Mouse (Mus musculus): ENCODE data around the gene Camta2. TPM values are rescaled to one million over a fixed set of nuclear protein-coding genes. Genes with fewer than 3 reads are reported as not detected.

The Camta2 gene
- polyA plus RNA-seq, 1 experiment from 2014 or later = 16.9 TPM

DNA sequence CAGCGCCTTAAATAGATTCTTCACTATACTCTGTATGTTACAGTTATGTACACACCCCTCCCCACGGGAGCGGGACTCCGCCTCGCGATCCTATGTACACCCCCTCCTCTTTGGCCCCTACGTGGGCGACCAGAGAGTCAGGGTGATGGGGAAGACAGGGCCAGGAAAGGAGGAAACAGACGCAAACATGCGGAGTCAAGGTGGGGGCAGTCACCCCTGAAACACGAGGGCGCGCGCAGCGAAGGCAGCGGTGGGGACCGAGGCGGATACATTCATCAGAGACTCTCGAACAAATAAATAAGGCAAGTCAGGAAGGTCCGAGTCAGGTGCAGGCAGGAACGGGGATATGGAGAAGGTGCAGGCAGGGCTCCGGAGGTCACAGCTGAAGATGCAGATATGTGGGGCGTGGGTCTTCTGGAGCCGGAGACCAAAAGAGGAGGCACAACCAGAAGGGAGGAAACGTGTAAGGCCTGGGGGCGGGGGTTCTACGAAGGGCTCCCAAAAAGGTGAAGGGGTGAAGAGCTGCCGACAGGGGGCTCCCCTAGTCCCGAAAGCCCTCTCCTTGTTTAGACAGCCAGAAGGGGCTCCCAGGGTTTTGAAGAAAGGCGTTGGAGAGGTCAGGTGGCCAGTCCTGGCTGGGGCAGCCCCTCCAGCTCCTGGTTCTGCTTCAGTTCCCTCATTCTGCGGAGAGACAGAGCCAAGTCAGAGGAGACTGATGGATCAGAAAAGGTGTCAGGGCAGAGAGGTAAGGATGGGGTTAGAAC lies 18.1 kb downstream of the Camta2 start:
- Histone ChIP-seq H3K4me1 (replicated peaks) (peaks cover 37% of the 10 kb centered on the region), H3K27me3 (no peaks in the 10 kb centered on the region), H3K27ac (replicated peaks) (peak overlapping the region; percentile 98), H3K4me2 (peak overlapping the region; percentile 92), H3K9ac (peak overlapping the region; percentile 91), H3K9me3 (no peaks in the 10 kb centered on the region), H3K4me3 (peak overlapping the region; percentile 66), H3K36me3 (peaks cover 40% of the 10 kb centered on the region)
- peak; percentile 48 for ATAC-seq (ENCODE audit: low read depth)
- under 1% methylated on average over 31 of the region's 31 CpGs for WGBS

DNA sequence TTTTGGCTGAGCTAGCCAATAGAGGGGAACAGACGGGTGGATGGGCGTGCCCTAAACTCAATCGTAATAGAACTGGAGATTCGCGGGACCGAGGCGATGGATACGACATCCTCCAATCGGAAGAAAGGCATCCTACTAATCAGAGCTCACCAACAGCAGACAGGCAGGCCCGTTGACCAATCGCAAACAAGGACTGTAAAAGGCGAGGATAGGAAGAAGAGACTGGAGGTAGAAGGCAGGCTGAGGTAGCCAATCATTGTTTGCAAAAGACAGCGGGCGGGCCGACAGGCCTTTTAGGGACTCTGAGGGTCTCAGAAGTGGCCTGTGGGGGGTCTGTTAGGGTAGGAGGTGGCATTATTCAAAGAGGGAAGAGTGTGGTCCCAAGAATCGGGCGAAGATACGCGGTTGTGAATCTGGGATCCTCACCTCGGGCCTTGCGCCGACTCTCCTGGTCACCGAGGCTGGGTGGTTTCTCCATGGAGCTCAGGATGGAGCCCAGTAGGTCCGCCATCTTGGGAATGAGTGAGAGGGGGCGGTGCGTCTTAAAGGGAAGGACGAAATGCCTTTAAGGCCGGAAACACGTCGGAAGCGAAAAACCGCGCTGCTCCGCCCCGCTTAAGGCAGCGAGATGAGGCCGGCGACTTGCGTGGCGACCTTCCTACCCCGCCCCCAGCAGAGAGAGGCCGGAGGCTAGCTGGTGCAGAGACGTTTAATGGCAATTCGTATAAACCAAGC lies 19.0 kb downstream of the Camta2 start, which contains the start of gene Spag7:
TSS of gene Spag7 (minus strand) at position 646 of the 735 bp plus-strand sequence.
- peak; percentile 96 for ATAC-seq (ENCODE audit: low read depth)
- under 1% methylated on average over 44 of the region's 44 CpGs for WGBS

DNA sequence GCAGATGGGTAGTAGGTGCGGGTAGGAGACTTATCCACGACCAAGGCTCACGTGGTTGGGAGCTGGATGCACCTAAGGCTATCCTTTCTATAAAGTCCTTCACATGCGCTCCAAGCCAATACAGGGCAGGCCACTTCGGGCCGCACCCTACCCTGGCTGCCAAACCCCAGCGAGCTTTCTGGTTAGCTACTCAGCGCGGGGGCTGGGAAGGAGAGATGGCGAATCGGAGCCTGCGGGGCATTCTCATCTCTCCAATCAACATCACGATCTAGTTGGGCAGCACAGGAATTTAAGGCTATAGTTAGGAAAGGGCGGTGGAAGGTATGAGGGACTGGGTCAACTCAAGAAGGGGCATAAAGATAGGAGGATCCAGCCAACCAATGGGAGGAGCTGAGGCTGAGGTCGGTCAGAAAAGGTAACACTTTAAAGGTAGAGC lies 19.6 kb downstream of the Camta2 start:
- Histone ChIP-seq H3K27ac (replicated peaks) (peak overlapping the region; percentile 90), H3K9me3 (no peaks in the 10 kb centered on the region), H3K9ac (peak overlapping the region; percentile 72), H3K4me2 (peak overlapping the region; percentile 92), H3K36me3 (peaks cover 41% of the 10 kb centered on the region), H3K27me3 (no peaks in the 10 kb centered on the region), H3K4me1 (replicated peaks) (peaks cover 37% of the 10 kb centered on the region), H3K4me3 (peak overlapping the region; percentile 66)
- under 1% methylated on average over 15 of the region's 15 CpGs for WGBS
- ATAC-seq (ENCODE audit: low read depth) = no peak; the same call in 1 of the 2 replicates

More for the DNA sequence above, 19.0 kb downstream of the Camta2 start, which contains the start of gene Spag7:
- no peaks in the 10 kb centered on the region for H3K27me3 ChIP-seq
- peaks cover 37% of the 10 kb centered on the region for H3K4me1 ChIP-seq (replicated peaks)
- no peaks in the 10 kb centered on the region for H3K9me3 ChIP-seq
- peaks cover 41% of the 10 kb centered on the region for H3K36me3 ChIP-seq
- H3K4me3 ChIP-seq = peak within 1 kb of the TSS; percentile 66
- peak within 1 kb of the TSS; percentile 91 for H3K9ac ChIP-seq
- peak within 1 kb of the TSS; percentile 98 for H3K27ac ChIP-seq (replicated peaks)
- peak within 1 kb of the TSS; percentile 92 for H3K4me2 ChIP-seq

DNA sequence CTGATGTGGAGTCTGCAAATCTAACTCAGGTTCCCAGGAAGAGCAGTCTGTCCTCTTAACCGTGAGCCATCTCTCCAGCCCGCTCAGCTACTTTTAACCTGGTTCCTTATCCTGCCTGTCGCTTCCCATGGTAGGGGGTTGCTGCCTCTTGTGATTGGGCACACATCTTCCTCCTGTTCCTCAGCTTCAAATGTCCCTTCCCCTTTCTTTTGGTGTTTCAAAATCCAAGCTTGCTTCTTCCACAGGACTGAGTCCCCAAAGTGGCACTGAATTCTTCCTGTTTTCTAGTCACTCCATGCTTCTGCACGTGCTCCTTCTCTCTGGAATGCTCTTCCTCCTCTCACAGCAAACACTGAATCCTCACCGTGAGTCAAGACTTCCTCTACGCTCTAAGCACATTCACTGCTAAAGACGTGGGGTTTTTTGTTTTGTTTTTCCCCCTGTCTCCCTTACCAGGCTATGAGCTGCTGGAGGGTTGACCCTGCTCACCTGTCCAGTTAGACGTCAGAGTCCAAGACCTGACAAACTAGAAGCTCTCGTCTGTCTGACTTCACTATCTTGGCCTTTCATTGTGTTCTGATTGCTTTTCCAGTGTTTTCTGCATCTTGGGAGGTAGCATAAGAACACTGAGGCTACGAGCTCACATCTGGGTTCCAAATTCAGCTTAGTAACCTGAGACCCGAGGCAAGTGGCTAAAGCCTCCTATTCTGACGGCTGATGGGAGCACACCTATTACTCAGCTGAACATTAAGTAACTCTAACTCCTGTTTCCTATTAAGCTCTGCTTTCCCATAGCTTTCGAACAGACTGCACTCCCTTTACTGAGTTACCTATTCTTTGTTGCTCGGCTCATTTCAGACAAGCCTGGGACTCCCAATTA lies 20.4 kb downstream of the Camta2 start:
- peak overlapping the region; percentile 90 for H3K27ac ChIP-seq (replicated peaks)
- H3K9ac ChIP-seq = peak overlapping the region; percentile 72
- H3K4me2 ChIP-seq = peak overlapping the region; percentile 92
- H3K4me1 ChIP-seq (replicated peaks) = peaks cover 37% of the 10 kb centered on the region
- peak overlapping the region; percentile 66 for H3K4me3 ChIP-seq
- H3K36me3 ChIP-seq = peaks cover 45% of the 10 kb centered on the region
- 78% methylated on average over 14 of the region's 14 CpGs for WGBS
- ATAC-seq (ENCODE audit: low read depth) = no peak
- H3K9me3 ChIP-seq = no peaks in the 10 kb centered on the region
- no peaks in the 10 kb centered on the region for H3K27me3 ChIP-seq

DNA sequence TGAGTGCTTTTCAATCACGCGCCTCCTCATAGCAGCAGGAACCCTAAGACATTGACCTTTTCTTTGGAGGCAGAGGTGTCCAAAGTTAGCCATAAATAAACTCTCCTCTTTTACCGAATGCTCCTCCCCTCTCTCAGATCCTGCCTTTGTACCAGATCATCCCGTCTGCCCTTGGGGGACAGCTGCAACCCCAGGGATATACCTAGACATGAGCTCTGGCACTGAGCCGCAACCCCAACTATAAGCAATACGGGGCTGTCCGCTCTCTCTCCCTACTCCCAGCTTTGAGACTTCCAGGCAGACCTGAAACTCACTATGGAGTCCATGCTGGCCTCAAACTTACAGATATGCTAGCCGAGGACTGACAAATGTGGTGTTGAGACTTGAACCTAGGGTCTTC lies 21.2 kb downstream of the Camta2 start:
- Histone ChIP-seq H3K9me3 (no peaks in the 10 kb centered on the region), H3K27ac (replicated peaks) (no peak overlapping the region), H3K4me3 (no peak overlapping the region), H3K9ac (no peak overlapping the region), H3K36me3 (peaks cover 48% of the 10 kb centered on the region), H3K27me3 (no peaks in the 10 kb centered on the region), H3K4me1 (replicated peaks) (peaks cover 36% of the 10 kb centered on the region), H3K4me2 (no peak overlapping the region)
- WGBS = 92% methylated on average over 8 of the region's 8 CpGs
- no peak for ATAC-seq (ENCODE audit: low read depth)

DNA sequence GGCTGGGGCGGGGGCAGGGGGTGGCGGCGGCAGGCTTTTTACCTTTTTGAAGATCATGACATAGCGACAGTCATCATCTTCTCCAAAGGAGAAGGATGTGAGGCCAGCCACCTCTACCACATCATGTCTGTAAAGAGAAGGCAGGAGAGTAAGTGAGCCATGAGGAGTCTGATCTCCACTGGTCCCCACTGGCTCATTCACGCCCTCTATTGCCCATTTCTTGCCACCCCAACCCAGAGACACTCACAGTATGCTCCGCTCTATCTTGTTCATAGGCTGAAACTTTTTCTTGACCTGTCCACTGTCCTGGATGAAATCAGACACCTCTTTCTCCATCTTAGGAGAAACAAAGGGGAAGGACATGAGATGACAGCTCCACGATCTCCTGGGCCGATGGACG lies 23.2 kb downstream of the Camta2 start:
- no peaks in the 10 kb centered on the region for H3K9me3 ChIP-seq
- peaks cover 53% of the 10 kb centered on the region for H3K36me3 ChIP-seq
- no peak overlapping the region for H3K4me3 ChIP-seq
- no peak for ATAC-seq (ENCODE audit: low read depth)
- peaks cover 17% of the 10 kb centered on the region for H3K4me1 ChIP-seq (replicated peaks)
- H3K27ac ChIP-seq (replicated peaks) = no peak overlapping the region
- H3K27me3 ChIP-seq = no peaks in the 10 kb centered on the region
- 94% methylated on average over 9 of the region's 9 CpGs for WGBS
- no peak overlapping the region for H3K9ac ChIP-seq
- no peak overlapping the region for H3K4me2 ChIP-seq

DNA sequence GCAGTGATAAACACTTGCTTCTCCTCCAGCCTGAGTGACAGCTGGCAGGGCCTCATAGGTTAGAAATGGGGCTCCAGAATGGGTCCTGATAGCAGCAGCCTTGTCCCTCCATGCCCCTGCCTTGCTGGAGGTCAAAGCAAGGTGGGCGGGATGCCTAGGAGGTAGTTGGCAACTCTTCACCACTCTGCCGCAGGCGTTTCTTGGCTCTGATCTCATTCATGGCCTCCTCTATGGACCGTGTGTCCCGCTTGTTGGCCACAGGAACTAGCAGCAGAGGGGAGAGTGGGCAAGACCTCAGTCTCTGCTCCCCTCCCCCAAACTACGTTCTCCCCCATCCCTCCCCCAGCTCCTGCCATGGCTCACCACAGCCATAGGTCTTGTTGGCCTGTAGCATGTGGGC lies 23.9 kb downstream of the Camta2 start:
- Histone ChIP-seq H3K36me3 (peaks cover 53% of the 10 kb centered on the region), H3K4me1 (replicated peaks) (peaks cover 17% of the 10 kb centered on the region), H3K4me3 (no peak overlapping the region)

DNA sequence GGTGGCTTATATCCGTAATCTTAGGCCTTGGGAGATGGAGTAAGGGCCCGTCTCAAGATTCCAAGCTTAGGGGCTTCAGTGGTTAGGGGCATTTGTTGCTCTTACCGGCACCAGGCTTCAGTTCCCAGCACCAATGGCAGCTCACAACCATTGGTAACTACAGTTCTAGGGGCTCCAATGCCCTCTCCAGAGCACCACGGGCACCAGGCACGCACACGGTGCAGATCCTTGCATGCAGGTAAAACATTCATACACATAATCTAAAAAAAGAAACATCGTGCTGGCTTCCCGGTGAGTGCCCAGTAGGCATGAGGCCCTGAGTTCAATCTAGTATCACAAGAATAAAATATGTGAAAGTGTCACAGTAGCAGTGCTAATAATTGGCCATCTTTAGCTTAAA lies 24.8 kb downstream of the Camta2 start:
- WGBS = 95% methylated on average over 8 of the region's 8 CpGs
- Histone ChIP-seq H3K4me3 (no peak overlapping the region), H3K9me3 (no peaks in the 10 kb centered on the region), H3K36me3 (peaks cover 53% of the 10 kb centered on the region), H3K27ac (replicated peaks) (no peak overlapping the region), H3K9ac (no peak overlapping the region), H3K4me1 (replicated peaks) (peaks cover 14% of the 10 kb centered on the region), H3K27me3 (no peaks in the 10 kb centered on the region), H3K4me2 (no peak overlapping the region)
- ATAC-seq (ENCODE audit: low read depth) = no peak

More for the DNA sequence above, 23.9 kb downstream of the Camta2 start:
- no peaks in the 10 kb centered on the region for H3K27me3 ChIP-seq
- H3K9ac ChIP-seq = no peak overlapping the region
- H3K9me3 ChIP-seq = no peaks in the 10 kb centered on the region
- WGBS = 93% methylated on average over 6 of the region's 6 CpGs
- no peak overlapping the region for H3K27ac ChIP-seq (replicated peaks)
- ATAC-seq (ENCODE audit: low read depth) = no peak
- no peak overlapping the region for H3K4me2 ChIP-seq

DNA sequence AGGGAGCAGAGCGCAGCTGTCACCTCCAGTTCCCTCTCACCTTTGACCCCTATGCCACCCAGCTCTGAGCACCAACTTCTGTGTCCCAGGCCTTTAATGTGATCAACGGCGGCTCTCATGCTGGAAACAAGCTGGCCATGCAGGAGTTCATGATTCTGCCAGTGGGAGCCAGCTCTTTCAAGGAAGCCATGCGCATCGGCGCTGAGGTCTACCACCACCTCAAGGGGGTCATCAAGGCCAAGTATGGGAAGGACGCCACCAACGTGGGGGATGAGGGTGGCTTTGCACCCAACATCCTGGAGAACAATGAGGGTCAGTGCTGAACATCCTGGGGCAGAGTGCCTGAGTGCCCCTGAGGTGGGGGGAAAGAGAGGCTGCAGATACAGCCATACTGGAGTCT lies 27.3 kb downstream of the Camta2 start:
- ATAC-seq (ENCODE audit: low read depth) = no peak
- Histone ChIP-seq H3K4me2 (no peak overlapping the region), H3K36me3 (peaks cover 47% of the 10 kb centered on the region), H3K4me1 (replicated peaks) (peaks cover 18% of the 10 kb centered on the region), H3K9me3 (no peaks in the 10 kb centered on the region), H3K4me3 (no peak overlapping the region), H3K9ac (no peak overlapping the region), H3K27ac (replicated peaks) (no peak overlapping the region), H3K27me3 (no peaks in the 10 kb centered on the region)
- 88% methylated on average over 8 of the region's 8 CpGs for WGBS

DNA sequence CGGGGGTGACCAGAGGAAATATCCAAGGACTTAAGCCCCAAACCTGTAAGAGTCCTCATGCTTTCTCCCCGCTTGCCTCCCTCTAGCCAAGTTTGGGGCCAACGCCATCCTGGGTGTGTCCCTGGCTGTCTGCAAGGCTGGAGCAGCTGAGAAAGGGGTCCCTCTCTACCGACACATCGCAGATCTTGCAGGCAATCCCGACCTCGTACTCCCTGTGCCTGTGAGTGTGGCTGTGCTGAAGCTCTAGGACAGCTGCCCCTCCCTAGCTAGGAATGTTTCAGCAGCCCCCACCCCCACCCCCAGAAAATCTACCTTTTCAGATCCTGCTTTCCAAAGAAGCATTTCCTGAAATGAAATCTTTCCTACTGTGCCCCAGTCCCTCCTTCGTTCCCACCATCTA lies 29.0 kb downstream of the Camta2 start:
- WGBS = 81% methylated on average over 8 of the region's 8 CpGs
- no peaks in the 10 kb centered on the region for H3K27me3 ChIP-seq
- no peaks in the 10 kb centered on the region for H3K9me3 ChIP-seq
- H3K4me1 ChIP-seq (replicated peaks) = peaks cover 23% of the 10 kb centered on the region
- H3K36me3 ChIP-seq = peaks cover 32% of the 10 kb centered on the region
- no peak overlapping the region for H3K4me2 ChIP-seq
- ATAC-seq (ENCODE audit: low read depth) = no peak
- no peak overlapping the region for H3K27ac ChIP-seq (replicated peaks)
- no peak overlapping the region for H3K9ac ChIP-seq
- no peak overlapping the region for H3K4me3 ChIP-seq

DNA sequence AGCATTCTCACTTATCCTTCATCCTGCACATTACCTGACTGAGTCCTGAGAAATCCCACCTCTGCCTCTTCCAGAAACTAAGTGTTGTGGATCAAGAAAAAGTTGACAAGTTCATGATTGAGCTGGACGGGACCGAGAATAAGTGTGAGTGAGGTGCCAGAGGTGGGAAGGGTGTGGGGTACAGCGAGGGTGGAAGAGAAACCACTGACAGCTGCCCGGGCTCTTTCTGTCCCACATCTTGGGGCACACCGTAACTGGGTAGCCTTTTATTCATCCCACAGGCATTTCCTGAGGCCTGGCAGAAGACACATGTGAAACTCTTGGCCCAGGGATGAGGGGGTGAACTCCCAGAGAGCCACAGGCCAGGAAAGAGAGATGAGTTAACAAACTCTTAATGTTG lies 29.4 kb downstream of the Camta2 start:
- ATAC-seq (ENCODE audit: low read depth) = no peak
- Histone ChIP-seq H3K9ac (no peak overlapping the region), H3K27me3 (no peaks in the 10 kb centered on the region), H3K36me3 (peaks cover 28% of the 10 kb centered on the region), H3K4me1 (replicated peaks) (peaks cover 23% of the 10 kb centered on the region), H3K27ac (replicated peaks) (no peak overlapping the region), H3K4me3 (no peak overlapping the region), H3K9me3 (no peaks in the 10 kb centered on the region), H3K4me2 (no peak overlapping the region)
- 90% methylated on average over 5 of the region's 5 CpGs for WGBS

Data from neural tube, embryonic 13.5 days (tissue).